Mouse (Mus musculus) embryonic fibroblast, embryonic 13.5 days (primary cell): ENCODE data around the gene Phactr1.

ENCODE experiments used
- CTCF ChIP-seq: IDR thresholded peaks from 2 replicates; pipeline ENCODE4 v1.5.1; 2011; ENCODE audit warnings: mild to moderate bottlenecking, control low read depth, low read length, moderate library complexity, borderline replicate concordance; ENCODE audit not compliant: insufficient read depth
- POLR2A ChIP-seq: IDR thresholded peaks from 2 replicates; pipeline ENCODE4 v1.6.1; 2011; ENCODE audit warnings: low read depth, mild to moderate bottlenecking, control low read depth, low read length, moderate library complexity

DNA sequence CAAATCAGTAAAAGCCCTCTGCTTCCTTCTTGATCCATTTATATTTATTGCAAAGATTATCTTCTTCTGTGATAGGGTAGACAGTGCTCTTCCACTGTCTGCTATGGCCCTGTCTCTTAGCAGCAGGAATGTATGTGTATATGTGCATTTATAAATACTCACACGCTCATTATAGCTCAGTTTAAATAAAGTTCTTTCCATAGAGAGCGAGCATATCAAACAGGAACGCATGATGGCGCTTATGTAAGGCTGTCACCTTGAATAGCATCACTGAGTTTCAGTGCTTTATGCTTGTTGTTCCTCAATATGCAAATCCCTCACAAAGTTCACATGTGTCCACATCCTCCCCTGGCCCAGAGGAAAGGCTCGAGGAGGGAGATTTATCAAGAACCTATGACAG, 57.7 kb downstream of the Phactr1 start:
- TF ChIP-seq CTCF: no peak
- TF ChIP-seq POLR2A: no peak
